Mouse (Mus musculus): ENCODE measurements around the gene Tmem263.
A peak's percentile ranks its signal among the peaks of the same experiment; 100 is the strongest.

DNA sequence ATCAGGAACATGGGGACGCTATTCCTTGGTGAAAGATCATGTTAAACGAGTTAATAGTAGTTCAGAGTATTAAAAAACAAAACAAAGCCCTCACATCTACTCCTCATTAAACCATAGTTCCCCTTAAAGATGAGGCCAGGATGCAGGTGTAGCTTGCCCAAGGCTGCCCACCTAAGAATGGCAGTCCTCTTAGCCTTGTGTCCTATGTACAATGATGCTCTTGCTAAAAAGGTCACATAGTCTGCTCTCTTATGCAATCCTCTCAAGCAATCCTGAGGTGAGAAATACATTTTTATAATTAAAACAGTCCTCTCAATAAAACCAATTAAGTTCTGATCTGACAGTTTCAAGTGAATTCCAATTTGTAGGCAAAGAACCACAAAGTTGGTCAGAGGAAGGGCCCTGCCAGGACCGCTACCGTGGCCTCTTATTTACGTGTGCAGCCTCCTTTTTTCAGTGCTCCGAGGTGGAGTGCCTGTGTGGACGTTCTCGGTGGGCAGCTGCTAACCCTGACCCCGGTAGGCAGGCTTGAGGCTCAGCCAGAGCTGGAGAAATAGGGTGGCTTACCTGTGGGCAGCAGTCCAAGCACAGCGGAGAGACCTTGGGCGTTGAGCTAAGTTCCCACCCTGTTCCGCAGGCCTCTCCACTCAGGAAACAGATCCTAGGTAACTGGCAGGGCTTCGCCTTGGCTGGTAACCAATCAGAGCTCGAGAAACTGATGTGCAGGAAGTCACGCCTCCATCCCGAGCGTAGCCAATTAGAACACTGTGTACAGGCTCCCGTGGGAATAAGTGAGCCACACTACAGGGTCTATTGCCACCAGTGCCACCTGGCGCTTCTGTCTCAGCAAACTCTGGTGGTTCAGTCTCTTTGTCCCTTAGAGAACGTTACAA, 25.2 kb downstream of the Tmem263 start, which contains the start of gene Mterf2:
- TF ChIP-seq CTCF (IDR thresholded peaks at IDR 0.05; ENCODE audit: extremely low read depth, insufficient read depth, low read length): no peak
- peak; percentile 54; the same call in 1 of the 2 replicates for TF ChIP-seq POLR2A (IDR thresholded peaks at IDR 0.05; ENCODE audit: extremely low read depth, insufficient read depth, low read length)

Measured in cortical plate, adult 2 months (tissue).